Mouse (Mus musculus): ENCODE measurements around the gene Bckdha. TPM values are rescaled to one million over a fixed set of nuclear protein-coding genes. Genes with fewer than 3 reads are reported as not detected.

Gene Bckdha
- 10 to 100 TPM; 34.9 to 39.7 TPM for total RNA-seq (2023)

DNA sequence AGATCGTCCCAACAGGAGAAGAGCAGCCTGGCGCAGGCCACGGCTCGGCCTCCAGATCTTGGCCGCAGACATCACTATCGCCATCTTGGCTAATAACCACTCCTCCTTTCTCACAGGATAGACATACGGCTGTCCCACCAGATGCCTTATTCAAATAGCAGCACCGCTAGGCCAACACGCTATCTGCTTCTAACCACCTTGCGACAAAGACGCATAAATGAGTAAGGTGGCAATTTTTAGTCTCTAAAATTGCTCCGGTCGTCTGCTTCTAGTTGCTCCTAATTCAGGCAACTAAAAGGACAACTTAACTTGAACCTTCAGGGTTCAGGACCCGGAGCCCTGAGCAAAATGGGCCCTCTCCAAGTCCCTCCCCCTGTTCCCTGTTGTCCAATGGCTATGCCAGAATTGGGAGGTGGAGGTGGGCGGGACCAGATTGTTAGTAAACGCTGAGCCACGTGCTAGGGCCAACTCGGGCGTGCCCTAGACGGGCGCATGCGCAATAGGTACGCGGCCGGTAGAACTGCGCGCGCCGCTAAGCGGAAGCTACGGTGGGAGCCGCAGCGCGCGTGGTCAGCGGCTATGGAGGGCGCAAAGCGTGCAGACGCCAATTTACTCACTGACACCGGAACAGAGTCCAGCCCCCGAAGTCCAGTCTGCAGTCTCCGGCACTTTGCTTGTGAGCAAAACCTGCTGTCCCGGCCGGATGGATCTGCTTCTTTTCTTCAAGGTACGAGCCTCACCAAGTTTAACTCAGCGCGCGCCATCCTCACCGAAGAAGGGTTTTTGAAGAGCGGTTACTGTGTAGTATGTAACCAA lies at the start of gene Bckdha, which contains the start of gene Exosc5:
Bckdha (minus strand) TSS at position 325 of the 816 bp plus-strand sequence.
Exosc5 (plus strand) TSS at position 508 of the 816 bp plus-strand sequence.

DNA sequence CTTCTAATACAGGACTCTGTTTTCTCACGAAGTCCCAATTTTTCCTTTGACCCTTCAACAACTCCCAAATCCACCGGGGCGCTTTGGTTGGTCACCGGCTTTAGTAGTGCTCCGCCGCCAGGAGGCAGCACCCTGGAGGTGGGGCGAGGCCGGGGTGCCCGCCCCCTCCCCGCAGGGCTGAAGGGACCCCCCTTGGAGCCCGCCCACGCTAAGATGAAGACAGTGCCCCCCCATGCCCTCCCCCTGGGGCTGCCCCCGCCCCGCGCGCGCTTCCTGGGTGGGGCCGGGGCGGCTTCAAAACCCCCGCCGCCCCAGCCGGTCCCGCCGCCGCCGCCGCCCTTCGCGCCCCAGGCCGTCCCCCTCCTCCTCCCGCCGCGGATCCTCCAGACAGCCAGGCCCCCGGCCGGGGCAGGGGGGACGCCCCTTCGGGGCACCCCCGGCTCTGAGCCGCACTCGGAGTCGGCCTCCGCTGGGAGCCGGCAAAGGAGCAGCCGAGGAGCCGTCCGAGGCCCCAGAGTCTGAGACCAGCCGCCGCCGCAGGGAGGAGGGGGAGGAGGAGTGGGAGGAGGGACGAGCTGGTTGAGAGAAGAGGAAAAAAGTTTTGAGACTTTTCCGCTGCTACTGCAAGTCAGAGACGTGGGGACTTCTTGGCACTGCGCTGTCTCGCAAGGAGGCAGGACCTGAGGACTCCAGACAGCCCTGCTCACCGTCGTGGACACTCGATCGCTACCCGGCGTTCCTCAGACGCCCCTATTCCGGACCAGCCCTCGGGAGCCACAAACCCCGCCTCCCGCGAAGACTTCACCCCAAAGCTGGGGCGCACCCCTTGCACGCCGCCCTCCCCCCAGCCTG lies 28.1 kb upstream of the Bckdha start, which contains the start of gene Tgfb1:
Tgfb1 (plus strand) TSS at position 323 of the 852 bp plus-strand sequence.

DNA sequence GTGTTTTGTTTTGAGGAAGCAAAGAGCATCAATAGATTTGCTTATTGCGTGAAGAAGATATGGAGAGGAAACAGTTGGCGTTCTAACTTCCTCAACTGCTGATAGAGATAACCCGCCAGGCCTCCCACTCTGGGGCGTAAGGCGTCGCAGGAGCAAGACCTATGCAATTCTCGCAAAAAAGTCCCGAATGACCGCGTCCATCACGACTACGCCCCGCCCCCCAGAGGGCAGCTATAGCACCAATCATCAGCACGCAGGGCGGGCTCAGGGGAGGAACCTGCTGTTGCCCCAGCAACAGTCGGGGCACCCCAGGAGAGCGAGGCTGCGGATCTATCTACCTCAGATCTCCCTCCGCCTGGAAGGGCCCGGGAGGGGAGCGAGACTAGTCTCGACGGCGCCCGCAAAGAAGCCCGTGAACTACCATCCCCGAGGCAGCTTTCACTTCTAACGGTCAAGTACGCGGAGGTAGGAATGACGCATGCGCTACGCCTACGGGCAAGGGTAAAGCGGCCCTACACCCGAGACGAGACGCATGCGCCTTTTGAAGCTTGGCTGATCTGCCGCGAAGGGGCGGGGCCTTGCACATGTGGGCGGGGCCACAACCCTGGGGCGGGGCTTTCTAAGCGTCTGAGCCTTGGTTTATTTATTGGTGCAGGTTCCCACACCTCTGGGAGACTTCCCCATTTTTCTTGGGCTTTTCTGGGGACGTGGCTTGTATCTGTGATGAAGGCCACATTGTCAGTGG lies 21.9 kb upstream of the Bckdha start, which contains the start of gene B9d2:
B9d2 (plus strand) TSS at position 267 of the 745 bp plus-strand sequence.

DNA sequence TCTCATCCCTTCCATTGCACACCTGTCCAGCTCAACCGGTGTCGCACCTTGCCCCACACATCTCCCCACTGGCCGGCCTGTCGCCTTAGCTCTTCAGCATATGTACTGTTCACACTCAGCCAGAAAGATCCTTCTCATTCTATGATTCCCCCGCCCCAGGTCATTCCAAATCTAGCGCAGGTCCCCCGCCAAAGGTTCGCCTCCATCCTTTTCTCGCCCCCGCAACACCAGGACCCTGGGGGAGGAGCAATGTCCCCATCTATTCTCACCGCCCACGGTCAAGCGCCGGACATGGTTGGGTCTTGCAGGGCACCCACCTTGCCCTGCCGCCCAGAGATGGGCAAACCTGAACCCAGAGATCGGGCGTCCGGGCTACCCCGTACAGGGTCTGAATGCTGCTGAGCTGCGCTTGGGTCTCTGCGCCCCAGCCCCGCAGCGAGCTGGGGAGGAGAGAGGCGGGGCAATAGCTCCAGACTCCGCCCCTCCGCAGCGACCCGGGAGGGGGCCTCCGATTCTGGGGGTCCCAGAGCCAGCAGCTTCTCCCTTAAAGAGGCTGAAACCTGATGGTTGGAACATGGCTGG lies 16.0 kb upstream of the Bckdha start, which contains the start of gene Tmem91:
Tmem91 (minus strand) TSS at position 448 of the 582 bp plus-strand sequence.

DNA sequence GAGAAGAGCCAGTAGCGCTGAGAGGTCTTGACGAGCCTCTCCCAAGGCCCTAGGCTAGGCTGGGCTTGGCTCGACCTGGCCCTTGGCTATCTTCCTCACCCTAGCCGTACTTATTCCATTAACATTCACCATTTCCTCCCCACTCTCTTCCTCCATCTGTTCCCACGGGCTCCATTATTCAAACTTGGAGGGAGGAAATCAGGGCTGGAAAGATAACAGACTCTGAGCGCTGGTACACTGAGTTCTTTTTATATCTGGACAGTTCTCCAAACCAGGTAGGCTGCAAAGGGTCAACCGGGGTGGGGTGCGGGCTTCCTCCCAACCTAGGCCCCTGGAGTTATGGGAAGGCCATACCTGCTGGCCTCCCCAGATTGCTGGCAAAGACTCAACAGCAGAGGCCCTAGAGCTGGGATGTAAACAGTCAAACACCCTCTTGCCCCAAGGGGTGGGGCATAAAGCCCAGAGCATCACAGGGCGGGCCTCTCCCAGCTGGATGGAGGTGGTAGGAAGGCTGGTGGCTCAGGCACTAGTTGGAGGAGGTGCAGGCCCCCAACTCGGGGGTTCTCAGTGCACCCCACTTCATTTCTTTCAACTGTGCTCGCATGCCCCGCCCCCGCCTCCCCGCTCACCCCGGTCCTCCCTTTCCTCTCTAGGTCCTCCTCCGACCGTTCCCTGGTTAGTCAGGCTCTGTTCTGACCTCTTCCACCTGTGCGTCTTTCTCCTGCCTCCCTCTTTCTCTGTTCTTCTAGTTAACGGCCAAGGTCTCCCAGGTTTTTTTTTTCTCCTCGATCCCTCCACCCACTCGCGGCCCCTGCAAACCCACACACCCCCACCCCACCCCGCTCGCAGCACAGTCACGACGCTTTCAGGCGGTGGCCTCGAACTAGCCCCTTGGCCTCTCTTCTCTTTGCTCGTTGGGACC lies 32.0 kb downstream of the Bckdha start, which contains the start of gene B3gnt8:
B3gnt8 (plus strand) TSS at position 146 of the 922 bp plus-strand sequence.

DNA sequence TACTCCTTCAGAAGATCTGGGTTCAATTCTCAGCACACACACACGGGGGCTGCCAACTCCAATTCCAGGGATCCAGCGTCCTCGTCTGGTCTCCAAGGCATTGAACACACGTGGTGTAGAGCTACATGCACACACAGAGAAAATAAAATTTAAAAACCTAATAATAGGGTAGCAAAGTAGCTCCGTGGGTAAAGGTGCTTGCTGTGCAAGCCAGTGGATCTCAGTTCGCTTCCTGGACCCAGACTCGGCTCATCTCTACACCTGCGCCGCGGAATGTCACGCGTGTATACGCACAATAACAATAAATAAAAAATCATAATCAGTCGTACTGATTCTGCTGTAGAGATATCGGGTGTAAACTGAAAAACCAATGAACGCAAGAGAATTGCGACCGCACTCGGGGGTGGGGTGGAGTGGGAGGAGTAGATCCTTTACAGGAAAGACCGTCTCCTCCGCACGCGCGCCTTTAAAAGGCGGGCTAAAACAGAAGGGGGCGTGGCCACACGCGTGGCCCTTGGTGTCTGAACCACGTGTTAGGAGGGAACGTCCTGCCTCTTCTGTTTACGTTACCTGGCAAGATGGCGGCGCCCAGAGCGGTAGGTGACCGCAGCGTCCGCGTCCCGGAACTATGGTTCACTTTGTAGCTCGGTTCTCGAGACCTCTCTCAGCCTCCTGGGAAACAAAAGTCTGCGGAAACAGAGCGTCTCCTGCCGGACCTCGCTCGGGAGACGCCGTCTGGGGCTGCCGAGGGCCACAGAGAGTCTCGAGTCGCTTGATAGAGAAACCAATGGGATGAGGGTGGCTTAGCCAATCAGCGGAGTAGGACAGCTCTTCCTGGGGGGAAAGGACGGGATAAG lies 39.7 kb downstream of the Bckdha start, which contains the start of gene Dmac2:
Dmac2 (plus strand) TSS at position 550 of the 857 bp plus-strand sequence.

DNA sequence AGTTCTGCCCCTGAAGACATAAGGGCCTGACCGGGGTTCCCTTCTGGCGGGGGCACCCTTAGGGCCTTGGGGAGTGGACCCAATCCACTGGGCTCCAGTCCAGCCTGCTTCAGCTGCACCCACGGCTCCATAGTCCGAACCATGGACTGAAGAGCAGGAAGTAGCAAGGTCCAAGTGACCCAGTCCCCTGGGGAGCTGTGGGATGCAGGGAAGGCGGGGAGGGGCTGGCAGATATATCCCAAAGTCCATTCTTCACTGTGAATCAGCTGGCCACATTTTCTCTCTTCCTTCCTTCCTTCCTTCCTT lies 43.1 kb downstream of the Bckdha start, which contains the start of gene Erich4:
Erich4 (minus strand) TSS at position 187 of the 306 bp plus-strand sequence.

Other genes starting within 250 kb of the Bckdha start
- gene Cxcl17, start 246.1 kb downstream of the Bckdha start, total RNA-seq (2023): not detected
- gene Ceacam1, start 181.4 kb downstream of the Bckdha start, total RNA-seq (2023): 100 to 1,000 TPM; 260 to 292 TPM
- gene Ceacam2, start 119.1 kb downstream of the Bckdha start, total RNA-seq (2023): 10 to 100 TPM; 33.7 to 37.6 TPM
- gene Erich4, start 43.1 kb downstream of the Bckdha start, total RNA-seq (2023): not detected
- 10 to 100 TPM; 15.4 to 16.4 TPM for gene Dmac2, start 39.6 kb downstream of the Bckdha start, total RNA-seq (2023)
- gene B3gnt8, start 32.3 kb downstream of the Bckdha start, total RNA-seq (2023): 10 to 100 TPM; 18.8 to 19.7 TPM
- 10 to 100 TPM; 29.7 to 32.1 TPM for gene Exosc5, start 183 bp upstream of the Bckdha start, total RNA-seq (2023)
- gene Tmem91, start 16.2 kb upstream of the Bckdha start, total RNA-seq (2023): under 1 TPM in 1 of 2 experiments, not detected in 1; 0.71 TPM
- 10 to 100 TPM; 24.9 to 25.6 TPM for gene B9d2, start 21.8 kb upstream of the Bckdha start, total RNA-seq (2023)
- 100 to 1,000 TPM; 177 to 185 TPM for gene Tgfb1, start 28.0 kb upstream of the Bckdha start, total RNA-seq (2023)
- gene Ccdc97, start 60.1 kb upstream of the Bckdha start, total RNA-seq (2023): 10 to 100 TPM; 53.4 to 61.4 TPM
- 100 to 1,000 TPM; 215 to 216 TPM for gene Hnrnpul1, start 95.8 kb upstream of the Bckdha start, total RNA-seq (2023)
- 1 to 10 TPM; 3.4 to 6.4 TPM for gene Axl, start 129.7 kb upstream of the Bckdha start, total RNA-seq (2023)
- not detected for gene Cyp2s1, start 157.9 kb upstream of the Bckdha start, total RNA-seq (2023)
- not detected for gene Cyp2b10, start 238.6 kb upstream of the Bckdha start, total RNA-seq (2023)

Measured in neutrophil, adult 83 days (primary cell).